Mouse (Mus musculus) intestine, embryonic 14.5 days (tissue): ENCODE measurements around the gene Prss56. TPM values are rescaled to one million over a fixed set of nuclear protein-coding genes. Genes with fewer than 3 reads are reported as not detected.

ENCODE experiments used
- ATAC-seq: fragments of 200-750 bp; cut with Nextera tagmentation; replicated peaks from 2 replicates; pipeline ENCODE4 v1.8.0; 2017; ENCODE audit warnings: low read depth, moderate number of reproducible peaks, moderate TSS enrichment, moderate library complexity; ENCODE audit not compliant: low FRiP score, low TSS enrichment
- DNase-seq: peaks from one replicate; pipeline ENCODE4 v3.0.0-alpha.2; 2018; ENCODE audit warnings: low spot score
- H3K27ac ChIP-seq: fragments of 300-500 bp; sonication (generic); 2 replicates; pipeline ENCODE4 v1.5.1; 2014; ENCODE audit warnings: low read depth, mild to moderate bottlenecking, control low read depth
- H3K27me3 ChIP-seq: fragments of 300-500 bp; sonication (generic); replicated peaks from 2 replicates; pipeline ENCODE4 v1.6.1; 2014; ENCODE audit warnings: low read length, control low read depth; ENCODE audit not compliant: control insufficient read depth, insufficient read depth
- H3K36me3 ChIP-seq: fragments of 300-500 bp; sonication (generic); 2 replicates; pipeline ENCODE4 v1.6.1; 2014; ENCODE audit warnings: low read length, control low read depth; ENCODE audit not compliant: control insufficient read depth, insufficient read depth
- H3K4me1 ChIP-seq: fragments of 300-500 bp; sonication (generic); replicated peaks from 2 replicates; pipeline ENCODE4 v1.6.1; 2014; ENCODE audit warnings: low read length, control low read depth, mixed read lengths; ENCODE audit not compliant: control insufficient read depth, insufficient read depth
- H3K4me2 ChIP-seq: fragments of 300-500 bp; sonication (generic); 2 replicates; pipeline ENCODE4 v1.6.1; 2014; ENCODE audit warnings: low read length
- H3K4me3 ChIP-seq: fragments of 300-500 bp; sonication (generic); 2 replicates; pipeline ENCODE4 v1.5.1; 2014; ENCODE audit warnings: low read depth, low read length, control low read depth, mixed read lengths
- H3K9ac ChIP-seq: fragments of 300-500 bp; sonication (generic); 2 replicates; pipeline ENCODE4 v1.6.1; 2014; ENCODE audit warnings: mild to moderate bottlenecking, low read length
- H3K9me3 ChIP-seq: fragments of 300-500 bp; sonication (generic); 2 replicates; pipeline ENCODE4 v1.6.1; 2016; ENCODE audit warnings: low read length, control low read depth; ENCODE audit not compliant: control insufficient read depth
- WGBS: fragments of 180-500 bp; shearing (Covaris S2); extraction: QIAGEN DNeasy Blood & Tissue Kit; methylation state at CpG from one replicate; pipeline ENCODE4 v1.1.7; 2014; 5-methylcytosine and 5-hydroxymethylcytosine counted together
- polyA plus RNA-seq: library from polyadenylated mRNA; unstranded; fragments of >200 nt; fragmentation: Nextera tagmentation; extraction: Ambion mirVana; gene quantifications from 2 replicates; pipeline ENCODE4 v1.2.1, GENCODE M21; 2014

The Prss56 gene
- polyA plus RNA-seq, 1 experiment from 2014 or later = not detected

DNA sequence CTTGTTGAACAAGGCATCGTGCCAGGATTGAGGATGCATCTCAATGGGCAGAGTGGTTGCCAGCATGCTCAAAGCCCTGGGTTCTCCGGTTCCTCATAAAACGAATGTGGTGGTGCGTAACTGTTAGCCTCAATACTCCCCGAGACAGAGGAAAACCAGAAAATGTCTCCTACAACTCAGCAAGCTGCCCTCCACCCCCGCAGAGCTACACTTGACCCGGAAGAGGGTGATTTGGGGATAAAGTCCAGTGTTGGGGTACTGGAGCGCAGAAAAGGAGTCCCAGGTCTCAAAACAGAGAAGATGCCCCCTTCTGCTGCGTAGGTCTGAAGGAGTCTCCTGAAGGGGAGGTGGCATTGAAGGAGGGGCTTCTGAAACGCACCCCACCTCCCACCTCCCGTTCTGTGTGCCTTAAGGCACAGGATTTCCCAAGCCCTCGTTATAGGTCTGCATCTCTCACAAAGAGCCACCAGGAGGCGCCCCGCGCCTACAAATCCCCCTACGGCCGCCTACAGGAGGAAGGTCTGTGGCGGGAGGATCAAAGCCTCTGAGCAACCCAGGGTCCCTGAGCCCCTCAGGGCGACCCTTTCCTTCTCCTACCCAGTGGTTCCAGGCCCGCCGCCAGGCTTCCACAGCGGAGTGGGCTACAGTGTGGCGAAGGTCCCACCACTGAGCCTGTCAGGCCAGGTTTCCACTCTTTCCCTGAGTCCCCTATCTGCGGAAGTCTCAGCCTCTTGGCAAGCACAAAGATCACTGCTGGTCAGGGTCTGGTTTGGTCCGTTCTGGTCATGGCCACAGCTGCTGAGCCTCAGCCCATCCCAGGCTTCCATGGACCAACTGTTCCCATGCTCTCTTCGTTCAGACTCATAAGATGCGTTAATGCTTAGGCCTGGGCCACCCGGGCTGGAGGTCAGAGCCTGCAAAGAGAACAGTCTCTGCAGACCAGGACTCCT, 8.8 kb upstream of the Prss56 start:
- peak; percentile 78 for DNase-seq
- peak; percentile 33 for ATAC-seq
- 29% methylated on average over 28 of the region's 28 CpGs for WGBS

DNA sequence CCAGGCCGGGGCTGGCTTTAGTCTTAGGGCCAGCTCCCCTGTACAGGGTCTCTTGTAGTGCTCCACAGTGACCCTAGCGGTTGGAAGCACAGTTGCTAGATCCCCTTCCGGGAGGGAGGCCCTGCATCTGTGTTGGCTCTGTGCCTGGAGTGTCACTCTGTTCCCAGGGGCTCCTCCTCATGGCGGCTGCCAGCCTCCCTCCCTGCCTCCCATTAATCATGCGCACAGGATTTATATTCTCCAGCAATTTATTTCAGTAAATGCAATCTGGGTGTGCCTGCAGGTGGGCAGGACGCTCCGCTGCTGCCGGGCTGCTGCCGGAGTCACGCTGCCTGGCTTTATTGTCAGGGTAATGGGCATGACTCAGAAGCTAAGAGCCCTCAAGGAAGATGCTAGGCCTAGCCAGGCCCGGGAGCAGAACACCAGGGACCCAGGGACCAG, 7.2 kb upstream of the Prss56 start:
- Histone ChIP-seq H3K4me3 (no peak overlapping the region), H3K4me2 (no peak overlapping the region), H3K36me3 (no peaks in the 10 kb centered on the region), H3K4me1 (no peaks in the 10 kb centered on the region), H3K27ac (no peak overlapping the region), H3K9ac (no peak overlapping the region), H3K9me3 (no peaks in the 10 kb centered on the region), H3K27me3 (peaks cover 18% of the 10 kb centered on the region; the same call in 1 of the 2 replicates)
- 18% methylated on average over 11 of the region's 11 CpGs for WGBS
- DNase-seq (peak; percentile 71), ATAC-seq (peak; percentile 60)

More for the DNA sequence above, 8.8 kb upstream of the Prss56 start:
- H3K36me3 ChIP-seq = no peaks in the 10 kb centered on the region
- peaks cover 32% of the 10 kb centered on the region; the same call in 1 of the 2 replicates for H3K27me3 ChIP-seq
- H3K4me2 ChIP-seq = no peak overlapping the region
- H3K9me3 ChIP-seq = no peaks in the 10 kb centered on the region
- H3K9ac ChIP-seq = no peak overlapping the region
- no peaks in the 10 kb centered on the region for H3K4me1 ChIP-seq
- H3K4me3 ChIP-seq = no peak overlapping the region
- no peak overlapping the region for H3K27ac ChIP-seq

DNA sequence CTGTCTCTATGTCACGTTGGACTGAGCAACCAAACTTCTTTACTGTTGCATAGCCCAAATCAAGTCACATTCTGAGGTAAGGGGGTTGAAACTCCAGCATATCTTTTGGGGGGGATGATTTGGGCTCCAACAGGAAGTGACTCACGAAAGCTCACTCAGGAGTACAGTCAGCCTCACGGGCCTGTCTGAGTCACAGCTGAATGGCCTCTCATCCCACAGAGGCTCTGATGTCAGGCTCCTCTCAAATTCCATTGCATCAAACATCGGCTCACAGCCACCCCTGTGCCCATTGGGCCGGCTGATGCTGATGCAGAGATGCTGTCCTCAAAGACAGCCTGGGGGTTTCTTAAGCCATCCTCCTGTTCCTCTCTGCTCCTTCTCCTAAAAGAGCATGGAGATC, 2.2 kb upstream of the Prss56 start:
- H3K27ac ChIP-seq = no peak overlapping the region
- peaks cover 43% of the 10 kb centered on the region for H3K27me3 ChIP-seq
- no peak overlapping the region for H3K9ac ChIP-seq
- no peaks in the 10 kb centered on the region for H3K9me3 ChIP-seq
- H3K36me3 ChIP-seq = no peaks in the 10 kb centered on the region
- ATAC-seq (no peak), DNase-seq (no peak)
- no peak overlapping the region for H3K4me3 ChIP-seq
- 31% methylated on average over 5 of the region's 5 CpGs for WGBS
- H3K4me2 ChIP-seq = no peak overlapping the region
- H3K4me1 ChIP-seq = no peaks in the 10 kb centered on the region

DNA sequence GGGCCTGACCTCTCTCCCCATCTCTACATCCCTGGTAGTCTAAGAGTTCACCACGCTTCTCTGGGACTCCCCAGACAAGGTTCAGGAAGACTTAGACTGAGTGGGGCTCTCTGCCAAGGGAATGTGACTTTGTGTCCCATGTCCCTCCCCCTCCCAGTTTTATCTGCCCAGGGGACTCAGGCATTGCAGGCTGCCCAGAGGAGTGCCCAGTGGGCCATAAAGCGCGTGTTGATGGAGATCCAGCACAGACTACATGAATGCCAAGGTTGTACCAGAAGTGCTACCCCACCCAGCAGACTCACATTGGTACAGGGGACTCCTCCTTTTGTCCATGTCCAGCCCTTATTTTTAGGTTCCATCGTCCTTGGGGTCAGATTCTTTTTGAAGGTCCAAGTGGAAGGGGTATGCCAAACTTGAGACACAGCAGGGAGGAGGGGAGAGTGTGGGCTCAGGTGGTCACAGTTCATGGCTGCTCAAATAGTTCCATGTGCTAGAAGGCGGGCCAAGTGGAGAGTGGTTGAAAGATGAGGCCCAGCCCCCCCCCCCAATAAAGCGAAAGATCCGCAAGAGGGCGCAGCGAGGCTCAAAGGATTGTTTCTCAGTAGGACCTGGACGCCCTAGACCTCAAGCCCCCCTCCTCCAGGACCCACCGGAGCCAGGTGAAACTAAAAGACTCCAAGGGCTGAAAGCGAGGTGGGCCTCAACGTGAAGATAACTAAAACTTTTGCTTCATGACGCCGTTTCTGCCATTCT, 1.1 kb downstream of the Prss56 start:
- DNase-seq (no peak), ATAC-seq (no peak)
- no peak overlapping the region for H3K27ac ChIP-seq
- 0 out of 2 replicates have a peak, but pooled peaks cover 4% of the 10 kb centered on the region for H3K4me1 ChIP-seq
- 32% methylated on average over 15 of the region's 15 CpGs for WGBS
- H3K27me3 ChIP-seq = peaks cover 56% of the 10 kb centered on the region
- no peaks in the 10 kb centered on the region for H3K9me3 ChIP-seq
- H3K4me2 ChIP-seq = peak overlapping the region; percentile 29
- no peaks in the 10 kb centered on the region for H3K36me3 ChIP-seq
- no peak overlapping the region for H3K4me3 ChIP-seq
- no peak overlapping the region for H3K9ac ChIP-seq

DNA sequence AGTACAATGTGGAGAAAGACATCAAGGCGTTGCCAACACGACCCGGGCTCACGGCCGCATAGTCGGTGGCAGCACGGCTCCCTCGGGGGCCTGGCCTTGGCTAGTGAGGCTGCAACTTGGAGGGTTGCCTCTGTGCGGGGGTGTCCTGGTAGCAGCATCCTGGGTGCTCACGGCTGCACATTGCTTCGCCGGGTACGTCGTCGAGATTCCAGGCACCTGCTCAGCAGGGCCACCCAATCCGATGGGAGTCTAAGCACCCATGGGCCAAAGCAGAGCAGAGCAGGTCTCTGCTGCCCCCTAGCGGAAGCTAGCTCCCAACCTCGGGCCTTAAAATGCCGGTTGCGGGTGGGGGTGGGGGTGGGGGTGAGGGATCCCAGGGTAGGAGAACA, 1.6 kb downstream of the Prss56 start:
- H3K9me3 ChIP-seq = no peaks in the 10 kb centered on the region
- H3K36me3 ChIP-seq = no peaks in the 10 kb centered on the region
- DNase-seq (peak; percentile 86), ATAC-seq (peak; percentile 38; the same call in 1 of the 2 replicates)
- no peak overlapping the region for H3K9ac ChIP-seq
- H3K27ac ChIP-seq = no peak overlapping the region
- peak overlapping the region; percentile 29 for H3K4me2 ChIP-seq
- peaks cover 59% of the 10 kb centered on the region for H3K27me3 ChIP-seq
- WGBS = 9% methylated on average over 20 of the region's 20 CpGs
- 0 out of 2 replicates have a peak, but pooled peaks cover 4% of the 10 kb centered on the region for H3K4me1 ChIP-seq
- no peak overlapping the region for H3K4me3 ChIP-seq

DNA sequence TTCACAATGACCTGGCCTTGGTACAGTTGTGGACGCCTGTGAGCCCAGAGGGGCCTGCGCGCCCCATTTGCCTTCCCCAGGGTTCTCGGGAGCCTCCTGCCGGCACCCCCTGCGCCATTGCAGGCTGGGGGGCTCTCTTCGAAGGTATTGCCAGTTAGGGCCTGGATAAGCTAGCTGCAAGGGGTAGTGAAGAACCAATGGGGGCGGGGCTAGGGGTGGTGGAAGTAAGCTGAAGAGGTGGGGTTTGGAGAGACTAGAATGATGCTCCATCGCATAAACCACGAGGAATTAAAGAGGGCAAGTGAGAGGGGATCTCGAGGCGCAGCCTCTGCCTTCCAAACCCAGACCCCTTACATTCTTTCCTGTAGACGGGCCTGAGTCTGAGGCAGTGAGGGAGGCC, 2.4 kb downstream of the Prss56 start:
- Histone ChIP-seq H3K27me3 (peaks cover 59% of the 10 kb centered on the region), H3K4me3 (no peak overlapping the region), H3K9me3 (no peaks in the 10 kb centered on the region), H3K4me2 (no peak overlapping the region), H3K4me1 (0 out of 2 replicates have a peak, but pooled peaks cover 4% of the 10 kb centered on the region), H3K27ac (no peak overlapping the region), H3K9ac (no peak overlapping the region), H3K36me3 (no peaks in the 10 kb centered on the region)
- no peak for DNase-seq
- no peak for ATAC-seq
- 18% methylated on average over 13 of the region's 13 CpGs for WGBS

DNA sequence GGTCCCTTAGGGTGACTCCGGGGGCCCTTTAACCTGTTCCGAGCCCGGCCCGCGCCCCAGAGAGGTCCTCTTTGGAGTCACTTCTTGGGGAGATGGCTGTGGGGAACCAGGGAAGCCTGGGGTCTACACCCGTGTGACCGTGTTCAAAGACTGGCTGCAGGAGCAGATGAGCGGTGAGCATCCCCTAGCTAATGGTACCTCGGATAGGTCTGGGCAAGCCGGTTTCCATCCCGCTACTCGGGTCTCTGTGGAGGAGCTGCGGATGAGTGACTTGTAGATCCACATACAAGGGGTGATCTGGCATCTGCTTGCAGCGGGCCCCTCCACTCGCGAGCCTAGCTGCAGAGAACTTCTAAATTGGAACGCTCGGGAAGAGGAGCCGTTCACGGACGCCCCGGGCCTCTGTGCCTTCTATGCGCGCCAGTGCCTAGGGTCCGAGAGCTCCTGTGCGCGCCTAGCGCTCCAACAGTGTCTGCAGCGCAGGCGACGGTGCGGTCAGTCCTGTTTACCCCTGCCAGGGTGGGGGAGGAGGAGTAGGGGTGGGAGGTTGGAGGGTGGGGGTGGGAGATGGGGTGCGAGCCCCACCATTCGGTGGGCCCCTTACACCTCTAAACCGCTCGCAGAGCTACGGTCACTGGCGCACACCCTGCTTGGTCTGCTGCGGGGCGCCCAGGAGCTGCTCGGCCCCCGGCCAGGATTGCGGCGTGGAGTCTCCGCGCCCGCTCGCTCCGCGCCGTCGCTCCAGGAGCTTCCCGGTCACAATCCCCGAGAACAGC, 3.3 kb downstream of the Prss56 start:
- Histone ChIP-seq H3K4me1 (0 out of 2 replicates have a peak, but pooled peaks cover 4% of the 10 kb centered on the region), H3K9me3 (no peaks in the 10 kb centered on the region), H3K27me3 (peaks cover 58% of the 10 kb centered on the region), H3K4me2 (peak overlapping the region; percentile 78), H3K9ac (peak overlapping the region; percentile 42), H3K36me3 (no peaks in the 10 kb centered on the region), H3K27ac (no peak overlapping the region), H3K4me3 (peak overlapping the region; percentile 37)
- ATAC-seq (peak; percentile 44), DNase-seq (peak; percentile 75)
- 3% methylated on average over 54 of the region's 54 CpGs for WGBS

DNA sequence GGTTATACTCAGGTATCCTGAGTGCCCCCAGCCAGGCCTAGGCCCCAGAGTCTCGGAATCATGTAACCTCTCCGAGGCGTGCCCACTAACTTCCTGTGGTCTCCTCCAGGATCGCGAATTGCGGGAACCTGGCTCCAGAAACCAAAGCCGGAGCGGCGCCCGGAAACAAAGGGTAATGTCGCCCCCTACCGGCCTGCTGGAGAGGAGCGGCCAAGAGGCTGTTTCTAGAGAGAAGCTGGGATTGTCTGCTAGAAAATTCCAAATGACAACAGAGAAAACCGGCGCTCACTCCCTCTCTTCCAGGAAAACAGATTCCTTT, 3.9 kb downstream of the Prss56 start:
- H3K36me3 ChIP-seq = no peaks in the 10 kb centered on the region
- H3K9me3 ChIP-seq = no peaks in the 10 kb centered on the region
- DNase-seq (peak; percentile 95), ATAC-seq (peak; percentile 41)
- H3K4me2 ChIP-seq = peak overlapping the region; percentile 78
- H3K27ac ChIP-seq = no peak overlapping the region
- H3K4me1 ChIP-seq = 0 out of 2 replicates have a peak, but pooled peaks cover 4% of the 10 kb centered on the region
- peak overlapping the region; percentile 37 for H3K4me3 ChIP-seq
- H3K27me3 ChIP-seq = peaks cover 54% of the 10 kb centered on the region
- peak overlapping the region; percentile 42 for H3K9ac ChIP-seq
- WGBS = under 1% methylated on average over 15 of the region's 15 CpGs
